Mouse (Mus musculus) kidney, adult 2 months (tissue): ENCODE results near the gene Nagpa. TPM values are rescaled to one million over a fixed set of nuclear protein-coding genes. Genes with fewer than 3 reads are reported as not detected.

ENCODE experiments used
- DNase-seq: peaks from one replicate; pipeline ENCODE4 v3.0.0; 2021
- H3K27ac ChIP-seq: fragments of 200-500 bp; 2 replicates; pipeline ENCODE4 v1.5.1; 2012; ENCODE audit warnings: low read depth, low read length, control low read depth, inconsistent platforms; ENCODE audit not compliant: insufficient read depth
- H3K27me3 ChIP-seq: fragments of 200-500 bp; replicated peaks from 2 replicates; pipeline ENCODE4 v1.6.1; 2012; ENCODE audit warnings: mild to moderate bottlenecking, moderate library complexity, low read length, inconsistent platforms; ENCODE audit not compliant: control insufficient read depth, insufficient read depth
- H3K36me3 ChIP-seq: fragments of 200-500 bp; 2 replicates; pipeline ENCODE4 v1.6.1; 2012; ENCODE audit warnings: mild to moderate bottlenecking, moderate library complexity, low read length, inconsistent platforms; ENCODE audit not compliant: control insufficient read depth, insufficient read depth
- H3K4me1 ChIP-seq: fragments of 200-500 bp; 2 replicates; pipeline ENCODE4 v1.6.1; 2011; ENCODE audit warnings: low read length; ENCODE audit not compliant: control insufficient read depth, insufficient read depth
- H3K4me3 ChIP-seq: fragments of 200-500 bp; 2 replicates; pipeline ENCODE4 v1.5.1; 2011; ENCODE audit warnings: mild to moderate bottlenecking, low read depth, low read length, control low read depth; ENCODE audit not compliant: insufficient read depth
- CTCF ChIP-seq: fragments of 200-500 bp; conservative IDR thresholded peaks from 2 replicates; pipeline ENCODE4 v1.5.1; 2011; ENCODE audit warnings: low read depth, mild to moderate bottlenecking, control low read depth, low read length, moderate library complexity, mixed read lengths; ENCODE audit not compliant: insufficient read depth, insufficient read length
- POLR2A ChIP-seq: fragments of 200-500 bp; IDR thresholded peaks from one replicate; pipeline ENCODE4 v1.6.1; 2011; ENCODE audit warnings: low read depth, low read length, control low read depth
- WGBS: fragments of 180-500 bp; shearing (Covaris S2); methylation state at CpG from one replicate; pipeline ENCODE4 v1.1.7; 2018; 5-methylcytosine and 5-hydroxymethylcytosine counted together
- polyA plus RNA-seq: library from polyadenylated mRNA; depleted of rRNA; stranded (reverse); fragments of >200 nt; gene quantifications from 2 replicates; pipeline ENCODE4 v1.2.3, GENCODE M21; 2012; rRNA removed

The Nagpa gene
- 29.4 and 30.5 TPM in 2 replicates for polyA plus RNA-seq

DNA sequence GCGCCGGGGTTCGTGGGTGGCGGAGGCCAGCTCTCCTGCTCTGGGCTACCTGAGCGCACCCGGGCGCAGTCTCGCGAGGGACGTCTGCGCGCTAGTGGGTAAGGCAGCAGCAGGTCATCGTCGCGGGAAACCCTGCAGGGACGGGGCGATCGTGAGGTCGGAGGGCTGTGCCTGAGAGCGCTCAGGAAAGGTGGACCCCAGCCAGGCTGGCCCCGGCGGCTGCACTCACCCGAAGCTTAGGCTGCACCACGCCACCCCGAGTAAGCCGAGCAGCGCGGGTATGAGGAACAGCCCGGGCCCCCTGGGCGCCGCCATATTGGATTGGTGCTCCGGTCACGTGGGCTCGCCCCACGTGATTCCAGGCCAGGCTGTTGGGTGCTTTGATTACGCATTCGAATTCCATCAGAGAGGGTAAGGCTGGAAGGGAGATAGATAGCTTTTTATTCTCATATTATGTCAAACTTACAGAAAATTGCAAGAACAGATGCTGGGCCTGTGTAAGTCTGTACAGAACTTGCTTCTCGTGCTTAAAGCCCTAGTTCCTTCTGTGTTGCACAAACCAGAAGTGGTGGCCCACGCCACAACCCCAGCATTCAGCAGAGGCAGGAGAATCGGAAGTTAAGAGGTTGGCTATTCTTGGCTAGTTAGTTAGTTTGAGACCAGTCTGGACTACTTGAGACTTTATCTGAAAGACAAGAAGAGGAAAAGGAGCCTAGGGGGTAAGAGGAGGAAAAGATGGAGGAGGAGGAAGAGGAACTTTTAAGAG, at the start of gene Nagpa:
TSS of gene Nagpa (minus strand) at position 345 of the 766 bp plus-strand sequence.
- Histone ChIP-seq H3K4me1 (no peaks in the 10 kb centered on the region), H3K4me3 (peak within 1 kb of the TSS; percentile 82), H3K27me3 (no peaks in the 10 kb centered on the region), H3K27ac (peak within 1 kb of the TSS; percentile 12; the same call in 1 of the 2 replicates), H3K36me3 (peaks cover 1% of the 10 kb centered on the region; the same call in 1 of the 2 replicates)
- DNase-seq: peak; percentile 90
- 3% methylated on average over 40 of the region's 40 CpGs for WGBS
- TF ChIP-seq CTCF (no peak), POLR2A (peak; percentile 26)

DNA sequence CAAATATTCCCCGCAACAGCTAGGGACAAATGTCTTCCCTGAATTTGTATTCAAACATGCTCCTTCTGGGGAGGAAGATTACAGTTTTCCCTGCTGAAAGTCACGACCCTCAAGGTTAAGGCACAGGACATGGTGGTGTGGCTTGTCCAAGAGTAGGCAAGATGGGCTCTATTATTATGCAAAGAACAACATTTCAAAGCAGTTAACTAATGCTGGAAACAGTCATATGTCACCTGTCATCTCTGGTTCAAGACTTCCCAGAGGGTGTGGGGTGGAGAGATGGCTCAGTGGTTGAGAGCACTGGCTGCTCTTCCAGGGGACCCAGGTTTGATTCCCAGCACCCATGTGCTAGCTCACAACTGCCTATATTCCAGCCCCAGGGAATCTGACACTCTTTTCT, 48.4 kb upstream of the Nagpa start:
- no peaks in the 10 kb centered on the region for H3K27me3 ChIP-seq
- 91% methylated on average over 2 of the region's 2 CpGs for WGBS
- DNase-seq: no peak

DNA sequence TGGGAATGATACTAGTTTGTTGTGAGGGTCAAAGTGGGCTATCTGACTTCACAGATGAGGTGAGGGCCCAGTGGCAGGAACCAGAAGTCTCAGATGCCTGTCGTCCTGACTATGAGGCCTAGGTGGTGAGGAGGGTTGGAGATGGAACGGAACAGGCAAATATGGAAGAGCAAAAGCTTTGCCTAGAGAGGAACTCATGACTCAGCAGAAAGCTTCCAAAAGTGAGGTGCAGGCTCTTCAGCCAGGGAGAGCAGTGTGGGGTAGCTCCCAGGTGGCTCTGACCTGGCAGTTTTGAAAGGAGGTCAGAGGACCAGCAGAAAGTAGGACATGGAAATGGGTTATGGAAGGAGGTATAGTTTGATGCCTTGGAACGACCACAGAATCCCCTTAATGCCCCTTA, 47.1 kb upstream of the Nagpa start:
- Histone ChIP-seq H3K27ac (no peak overlapping the region), H3K4me1 (no peaks in the 10 kb centered on the region; the same call in 1 of the 2 replicates), H3K27me3 (no peaks in the 10 kb centered on the region), H3K36me3 (no peaks in the 10 kb centered on the region), H3K4me3 (no peak overlapping the region)
- TF ChIP-seq CTCF (no peak), POLR2A (no peak)
- 91% methylated on average over 3 of the region's 3 CpGs for WGBS
- no peak for DNase-seq

More for the DNA sequence above, 48.4 kb upstream of the Nagpa start:
- Histone ChIP-seq H3K4me3 (no peak overlapping the region), H3K36me3 (no peaks in the 10 kb centered on the region), H3K4me1 (no peaks in the 10 kb centered on the region; the same call in 1 of the 2 replicates), H3K27ac (no peak overlapping the region)
- TF ChIP-seq POLR2A: no peak
- TF ChIP-seq CTCF: no peak

DNA sequence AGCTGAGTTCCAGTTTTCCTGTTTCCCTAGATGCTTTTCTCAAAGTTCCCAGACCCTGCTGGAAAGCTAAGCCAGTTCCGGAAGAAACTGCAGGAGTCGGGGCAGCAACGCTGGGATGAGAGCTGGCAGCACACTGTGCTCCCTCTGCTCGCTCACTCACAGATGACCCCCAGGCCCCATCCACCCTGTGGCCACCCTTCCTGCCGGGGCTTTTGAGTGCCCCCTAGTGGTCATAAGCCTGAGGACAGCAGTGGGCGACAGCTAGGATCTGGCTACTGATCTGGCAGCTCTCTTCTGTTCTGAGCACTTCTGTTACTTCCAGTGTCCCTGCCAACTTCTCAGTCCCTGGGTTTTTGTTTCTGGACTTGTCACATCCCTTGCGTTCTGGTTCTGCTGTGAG, 40.6 kb upstream of the Nagpa start:
- no peak for TF ChIP-seq POLR2A
- peak; percentile 81 for TF ChIP-seq CTCF
- Histone ChIP-seq H3K27ac (no peak overlapping the region), H3K36me3 (no peaks in the 10 kb centered on the region; the same call in 1 of the 2 replicates), H3K4me3 (no peak overlapping the region), H3K4me1 (no peaks in the 10 kb centered on the region), H3K27me3 (no peaks in the 10 kb centered on the region)
- DNase-seq: peak; percentile 71
- WGBS: 31% methylated on average over 7 of the region's 7 CpGs

DNA sequence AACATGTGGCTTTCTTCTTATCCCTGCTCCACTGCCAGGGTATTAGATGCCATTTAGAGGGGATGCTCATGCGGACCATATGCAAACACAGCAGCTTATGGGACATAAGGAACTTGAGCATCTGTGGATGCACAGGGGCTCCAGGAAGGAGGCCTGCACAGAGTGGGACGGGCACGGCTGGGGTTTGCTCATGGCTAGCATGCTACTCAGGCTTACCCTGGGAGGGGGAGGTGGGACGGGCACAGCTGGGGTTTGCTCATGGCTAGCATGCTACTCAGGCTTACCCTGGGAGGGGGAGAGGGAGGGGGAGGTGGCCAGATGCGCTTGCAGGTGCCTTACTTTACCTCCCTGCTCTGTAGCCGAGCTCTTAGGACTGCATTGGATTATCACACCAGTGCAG, 39.1 kb upstream of the Nagpa start:
- no peak for DNase-seq
- no peak for TF ChIP-seq POLR2A
- TF ChIP-seq CTCF: no peak
- 86% methylated on average over 6 of the region's 6 CpGs for WGBS
- Histone ChIP-seq H3K27ac (no peak overlapping the region), H3K36me3 (no peaks in the 10 kb centered on the region; the same call in 1 of the 2 replicates), H3K4me3 (no peak overlapping the region), H3K4me1 (no peaks in the 10 kb centered on the region), H3K27me3 (no peaks in the 10 kb centered on the region)

DNA sequence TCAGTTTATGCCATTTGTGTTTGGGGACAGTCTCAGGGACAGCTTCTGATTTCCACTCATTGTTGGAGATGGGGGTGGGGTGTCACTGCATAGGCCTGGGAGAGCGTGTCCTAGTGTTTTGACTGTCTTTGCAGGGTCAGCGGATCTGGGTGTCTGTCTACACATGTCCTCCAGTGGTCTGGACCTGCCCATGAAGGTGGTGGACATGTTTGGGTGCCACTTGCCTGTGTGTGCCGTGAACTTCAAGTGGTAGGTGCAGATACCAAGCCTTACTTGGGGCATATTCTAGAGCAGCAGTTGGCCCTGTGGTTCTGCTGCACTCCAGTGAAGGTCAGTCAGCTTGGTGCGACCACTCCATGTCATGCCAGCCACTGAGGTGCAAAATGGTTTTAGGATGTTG, 38.5 kb upstream of the Nagpa start:
- H3K4me3 ChIP-seq: no peak overlapping the region
- H3K27me3 ChIP-seq: no peaks in the 10 kb centered on the region
- H3K36me3 ChIP-seq: no peaks in the 10 kb centered on the region; the same call in 1 of the 2 replicates
- no peak for DNase-seq
- H3K4me1 ChIP-seq: no peaks in the 10 kb centered on the region
- no peak overlapping the region for H3K27ac ChIP-seq
- 86% methylated on average over 4 of the region's 4 CpGs for WGBS
- TF ChIP-seq CTCF (no peak), POLR2A (no peak)

DNA sequence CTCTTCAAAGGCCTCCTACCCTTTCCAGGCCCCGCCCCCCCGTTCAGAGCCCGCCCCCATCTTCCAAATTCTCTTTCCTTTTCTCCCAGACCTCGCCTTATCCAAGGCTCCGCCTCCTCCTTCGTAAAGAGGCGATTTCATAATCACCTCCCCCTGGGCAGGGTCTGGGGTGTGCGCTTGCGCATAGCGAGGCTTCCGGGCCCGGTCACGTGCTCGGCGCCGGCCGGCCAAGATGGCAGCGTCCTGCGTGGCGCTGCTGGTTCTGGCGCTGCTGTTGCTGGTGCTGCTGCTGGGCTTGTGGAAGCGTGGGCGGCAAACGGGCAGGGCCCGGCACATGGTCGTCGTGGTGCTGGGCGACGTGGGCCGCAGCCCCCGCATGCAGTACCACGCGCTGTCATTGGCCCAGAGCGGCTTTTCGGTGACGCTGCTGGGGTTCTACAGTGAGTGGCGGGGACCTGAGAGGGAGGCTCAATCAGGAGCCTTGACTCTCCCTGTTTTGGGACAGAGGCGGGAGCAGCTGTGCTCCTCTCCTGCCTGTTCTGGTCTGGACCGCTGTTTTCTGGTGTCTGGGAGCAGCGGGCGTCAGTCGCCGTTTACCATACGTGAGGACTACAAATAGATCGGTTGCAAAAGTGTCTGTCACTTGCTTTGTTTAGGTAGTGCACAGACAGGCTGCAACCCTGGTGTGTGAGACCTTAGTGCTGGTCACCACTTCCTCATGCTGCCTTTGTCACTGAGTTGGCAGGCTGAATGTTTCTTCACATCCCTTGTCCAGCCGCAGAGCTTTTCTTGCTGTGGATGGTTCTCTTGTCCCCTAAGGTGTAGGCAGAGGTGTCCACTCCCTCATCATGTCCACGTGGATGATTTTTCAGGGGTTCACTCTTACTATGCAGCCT, 29.9 kb upstream of the Nagpa start, which contains the start of gene Alg1:
TSS of gene Alg1 (plus strand) at position 204 of the 896 bp plus-strand sequence.
- peak; percentile 97 for DNase-seq
- Histone ChIP-seq H3K4me1 (no peaks in the 10 kb centered on the region; the same call in 1 of the 2 replicates), H3K4me3 (peak within 1 kb of the TSS; percentile 67), H3K27ac (peak within 1 kb of the TSS; percentile 5; the same call in 1 of the 2 replicates), H3K36me3 (no peaks in the 10 kb centered on the region), H3K27me3 (no peaks in the 10 kb centered on the region)
- TF ChIP-seq CTCF: no peak
- peak; percentile 97 for TF ChIP-seq POLR2A
- 1% methylated on average over 46 of the region's 47 CpGs for WGBS
